Mouse (Mus musculus) lung, postnatal 14 days (tissue): Measurements from ENCODE around the gene Atp2b2.
A peak's percentile ranks its signal among the peaks of the same experiment; 100 is the strongest.

Source experiments
- DNase-seq: peaks from one replicate; pipeline ENCODE4 v3.0.0; 2021

Atp2b2 gene

DNA sequence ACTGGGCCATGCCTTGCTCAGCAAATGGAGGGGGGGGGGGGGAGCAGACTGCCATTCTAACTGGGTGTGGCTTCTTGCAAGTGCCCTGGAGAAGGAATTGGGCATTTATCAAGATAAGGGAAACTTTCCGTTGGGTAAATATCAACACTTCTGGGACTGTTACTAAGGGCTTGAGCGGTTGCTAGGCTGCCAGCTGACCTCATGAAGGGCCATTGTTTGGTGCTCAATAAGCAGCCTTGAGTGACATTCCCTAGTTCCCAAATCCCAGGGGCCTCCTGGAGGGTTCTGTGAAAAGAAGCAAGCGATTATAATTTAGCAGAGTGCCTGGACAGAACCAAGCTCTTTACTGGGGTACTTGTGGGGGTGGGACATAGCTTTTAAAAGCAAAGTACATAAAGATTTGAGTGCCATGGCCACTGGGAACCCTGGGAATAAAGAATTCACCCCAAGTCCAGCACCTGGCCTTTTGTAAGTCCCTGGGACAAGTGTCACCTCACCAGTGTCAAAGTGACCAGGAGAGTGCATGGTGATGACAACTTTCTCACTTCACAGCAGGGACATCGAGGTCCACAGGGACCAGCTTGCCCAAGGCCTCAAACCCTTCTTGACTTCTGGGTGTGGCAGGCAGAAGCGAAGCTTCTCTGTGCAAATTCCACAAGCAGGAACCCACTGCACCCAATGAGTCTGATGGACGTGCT, 105.5 kb downstream of the Atp2b2 start:
- DNase-seq = peak; percentile 26

DNA sequence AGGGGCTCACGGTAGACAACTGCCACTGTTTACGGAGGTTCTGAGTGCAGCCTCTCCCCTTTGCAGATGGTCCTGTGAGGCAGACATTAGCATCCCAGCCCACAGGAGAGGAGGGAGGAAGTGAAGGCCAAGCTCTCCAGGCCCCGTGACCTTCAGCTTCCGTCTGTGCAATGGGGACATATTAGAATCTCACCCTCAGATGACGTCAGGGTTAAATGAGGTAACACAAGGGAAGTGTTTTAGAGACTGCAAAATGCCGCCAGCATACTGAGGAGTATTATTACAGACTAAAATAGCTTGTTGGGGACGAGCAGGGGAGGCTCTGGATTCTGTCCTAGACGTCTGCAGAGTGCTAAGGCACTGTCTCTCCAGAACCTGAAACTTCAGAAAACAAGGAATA, 106.3 kb downstream of the Atp2b2 start:
- DNase-seq = no peak

DNA sequence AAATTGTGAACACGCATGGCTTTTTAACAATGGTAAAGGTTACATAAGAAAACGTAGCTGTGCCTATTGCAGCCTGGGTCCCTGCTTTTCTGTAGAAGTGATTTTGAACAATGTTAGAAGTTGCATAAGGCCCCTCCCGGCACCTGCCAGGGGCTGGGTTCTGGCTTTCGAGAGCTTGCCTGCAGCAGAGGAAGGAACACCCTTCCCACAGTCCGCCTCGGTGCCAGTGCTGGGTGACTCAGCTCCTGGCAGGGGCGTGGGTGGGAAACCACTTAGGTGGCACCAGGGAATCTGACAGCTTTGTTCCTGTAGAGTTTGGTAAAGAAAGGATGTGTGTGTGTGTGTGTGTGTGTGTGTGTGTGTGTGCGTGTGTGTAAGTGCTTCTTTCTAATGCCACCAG, 107.7 kb downstream of the Atp2b2 start:
- peak; percentile 53 for DNase-seq

DNA sequence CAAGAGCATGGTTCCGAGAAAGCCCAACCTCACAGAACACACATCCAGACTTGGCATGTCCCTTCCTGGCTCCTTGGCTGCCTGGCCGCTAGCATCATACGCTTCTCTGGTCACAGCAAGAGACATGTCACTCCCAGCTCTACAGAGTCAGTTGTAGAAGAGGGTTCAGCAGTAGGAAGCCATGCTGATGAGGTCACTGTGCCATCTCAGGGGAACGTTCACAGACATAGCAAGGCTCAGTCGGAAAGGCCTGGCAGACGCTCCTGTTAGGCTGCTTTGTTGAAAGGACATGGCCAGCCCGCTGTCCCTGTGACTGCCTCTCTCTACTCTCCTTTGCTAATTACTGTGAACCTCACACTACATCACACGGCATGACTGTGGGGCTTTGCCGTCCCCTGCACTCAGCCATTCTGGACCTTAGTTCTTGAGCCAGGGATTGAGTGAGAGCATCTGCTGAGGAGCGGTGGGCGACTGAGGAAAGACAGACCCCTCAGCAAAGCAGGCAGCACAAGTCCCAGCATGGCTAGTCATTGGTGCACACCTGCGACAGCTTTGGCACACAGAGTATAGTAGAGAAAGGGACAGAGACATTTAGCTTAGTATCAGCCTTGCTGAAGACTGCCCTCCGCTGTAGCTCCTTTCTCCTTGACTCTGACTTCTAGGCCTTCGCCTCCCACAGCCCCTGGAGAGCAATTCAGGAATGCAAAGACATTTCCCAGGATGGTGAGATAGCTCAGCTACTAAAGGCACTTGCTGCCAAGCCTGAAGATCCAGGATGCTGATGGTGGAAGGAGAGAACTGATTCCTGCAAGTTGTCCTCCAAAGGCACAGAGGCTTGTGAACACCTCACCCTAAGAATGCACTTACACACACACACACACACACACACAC, 108.9 kb downstream of the Atp2b2 start:
- no peak for DNase-seq

DNA sequence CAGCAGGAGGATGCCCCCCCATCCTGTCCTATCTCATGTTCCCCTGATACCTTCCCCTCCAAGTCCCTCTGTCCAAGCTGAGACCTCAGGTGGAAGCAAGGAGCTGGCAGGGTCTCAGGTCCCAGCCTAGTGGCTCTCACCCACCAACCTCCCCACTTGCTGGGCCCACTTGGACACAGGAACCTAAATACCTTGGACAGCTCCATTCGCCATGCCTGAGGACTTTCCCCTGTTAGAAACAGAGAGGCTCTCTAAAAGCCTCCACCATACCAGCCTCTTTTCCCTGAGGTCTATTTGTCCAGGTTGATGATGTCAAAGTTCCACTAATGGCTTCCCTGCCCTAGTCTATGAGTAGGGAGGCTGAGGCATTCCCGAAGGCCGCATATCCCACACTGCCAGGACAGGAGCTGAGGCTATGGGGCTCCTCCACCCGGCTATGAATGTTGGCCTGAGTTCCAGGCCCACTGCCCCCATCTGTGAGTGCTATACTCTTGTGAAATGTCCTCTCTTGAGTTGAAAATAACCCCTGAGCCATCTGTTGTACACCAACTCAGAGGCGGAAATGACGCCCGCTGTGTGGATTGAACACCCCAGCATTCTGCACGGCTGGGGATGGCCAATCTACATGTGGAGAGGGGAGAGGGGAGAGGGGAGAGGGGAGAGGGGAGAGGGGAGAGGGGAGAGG, 113.1 kb downstream of the Atp2b2 start:
- no peak for DNase-seq

DNA sequence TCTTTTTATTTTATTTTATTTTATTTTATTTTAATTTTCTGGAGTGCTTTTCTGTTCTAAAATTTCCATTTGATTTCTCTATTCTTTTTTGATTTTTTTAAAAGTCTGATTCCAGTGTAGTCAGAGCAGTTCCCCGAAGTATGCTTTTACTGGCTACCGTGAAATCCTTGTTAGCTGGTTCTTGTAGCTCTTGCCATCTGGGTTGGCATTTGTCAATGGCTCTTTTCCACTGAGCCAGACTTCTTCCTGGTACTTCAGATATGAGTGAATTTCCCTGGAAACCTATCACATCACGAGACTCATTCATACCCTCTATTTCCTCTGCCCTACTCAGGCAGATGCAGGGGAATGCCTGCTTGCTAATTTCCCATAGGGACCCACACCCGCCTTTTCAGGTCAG, 119.2 kb downstream of the Atp2b2 start:
- no peak for DNase-seq

DNA sequence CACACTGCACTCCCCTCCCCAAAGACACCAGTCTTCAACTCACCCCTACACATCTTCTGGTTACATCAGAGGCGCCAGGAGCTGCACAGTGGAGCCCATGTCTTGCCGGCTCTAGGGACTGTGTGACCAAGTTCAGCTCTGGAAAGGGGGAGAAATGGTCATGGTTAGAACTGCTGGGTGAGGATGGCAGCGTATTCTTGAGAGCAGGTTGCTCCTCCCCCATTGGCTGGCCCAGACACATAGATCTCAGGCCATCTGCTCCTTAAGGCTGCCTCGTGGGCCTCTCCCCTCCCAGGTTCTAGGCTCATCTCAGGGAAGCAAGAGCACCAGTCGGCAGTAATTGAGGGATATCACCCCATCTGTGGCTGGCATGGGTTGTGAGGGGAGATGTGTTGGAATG, 121.9 kb downstream of the Atp2b2 start:
- no peak for DNase-seq

DNA sequence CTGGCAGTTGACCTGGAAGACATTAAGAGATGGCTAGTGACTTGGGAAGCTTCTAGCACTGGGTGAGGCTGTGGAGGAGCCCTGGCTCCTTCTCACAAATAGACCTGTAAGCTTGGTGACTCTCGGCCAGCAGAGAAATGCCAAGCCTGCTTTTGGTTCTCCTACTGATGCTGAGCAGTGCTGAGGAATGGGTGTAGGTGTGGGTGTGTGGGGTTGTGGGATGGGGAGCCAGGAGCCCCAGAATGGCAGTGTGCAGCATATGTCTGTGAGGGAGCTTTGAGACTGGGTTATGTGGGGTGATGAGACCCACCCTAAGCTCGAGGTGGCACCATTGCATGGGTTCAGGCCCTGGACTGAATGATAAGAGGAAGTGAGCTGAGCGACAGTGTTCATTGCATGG, 129.7 kb downstream of the Atp2b2 start:
- no peak for DNase-seq

DNA sequence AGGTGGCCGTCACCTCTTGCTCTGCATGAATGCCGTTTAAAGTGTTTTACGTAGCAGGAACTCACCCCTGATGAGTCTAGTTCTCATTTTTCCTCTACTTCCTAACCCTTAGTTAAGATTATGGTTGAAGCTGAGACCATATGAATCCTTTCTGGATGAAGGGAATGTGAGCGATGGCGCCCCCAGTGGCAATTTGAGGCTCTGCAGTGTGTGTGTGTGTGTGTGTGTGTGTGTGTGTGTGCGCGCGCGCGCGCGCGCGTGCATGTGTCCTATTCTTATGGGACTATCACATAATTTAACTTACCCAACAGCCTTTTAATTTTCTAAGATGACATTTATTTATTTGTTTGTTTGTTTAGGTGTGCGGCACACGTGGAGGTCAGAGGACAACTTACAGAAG, 131.3 kb downstream of the Atp2b2 start:
- DNase-seq = no peak

DNA sequence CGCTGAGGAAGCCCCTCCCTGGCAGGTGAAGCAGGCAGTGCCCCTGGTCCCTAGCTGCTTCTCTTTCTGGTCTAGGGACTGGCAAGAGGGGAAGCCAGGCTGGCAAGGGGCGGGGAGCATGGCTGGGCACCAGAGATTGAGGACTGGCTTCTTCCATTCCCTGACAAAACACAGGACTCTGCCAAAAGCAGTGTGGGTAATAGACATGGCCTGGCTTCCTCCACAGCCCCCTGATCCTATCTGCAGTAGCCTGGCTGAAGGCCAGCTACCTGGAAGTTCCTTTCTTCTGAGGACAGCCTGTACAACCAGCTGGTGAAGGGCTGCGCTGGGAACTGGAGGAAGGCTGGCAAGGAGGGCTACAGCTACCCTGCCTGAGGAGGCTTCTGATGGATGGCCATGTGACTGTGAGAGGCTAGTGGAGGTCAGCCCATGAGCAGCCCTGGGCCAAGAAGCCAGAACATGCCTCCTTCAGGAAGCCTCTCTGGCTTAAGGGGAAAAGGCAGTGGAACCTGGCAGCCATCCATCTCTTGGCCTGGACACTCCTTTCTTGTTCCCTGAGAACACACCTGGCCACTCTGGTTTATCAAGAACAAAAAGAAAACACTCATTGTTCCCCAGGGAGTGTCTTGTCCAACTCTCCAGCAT, 131.9 kb downstream of the Atp2b2 start:
- DNase-seq = no peak

DNA sequence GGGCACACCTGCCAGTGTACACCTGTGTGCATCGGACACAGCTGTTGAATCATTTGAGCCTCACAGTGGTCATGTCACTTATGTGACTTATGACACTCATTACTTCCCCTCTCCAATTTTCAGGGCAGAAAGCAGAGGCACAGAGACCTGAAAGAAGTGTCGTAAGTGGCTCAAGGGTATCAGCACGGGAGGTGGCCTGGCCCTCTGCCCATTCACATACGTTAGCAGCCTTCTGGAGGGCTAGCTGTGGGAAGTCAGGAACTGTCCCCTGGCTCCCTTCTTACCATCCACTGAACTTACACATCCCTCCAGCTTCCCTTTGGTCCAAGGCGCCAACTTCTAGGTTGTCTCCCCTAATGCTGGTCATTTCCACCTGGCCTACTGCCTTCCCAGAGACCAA, 132.6 kb downstream of the Atp2b2 start:
- DNase-seq = no peak

DNA sequence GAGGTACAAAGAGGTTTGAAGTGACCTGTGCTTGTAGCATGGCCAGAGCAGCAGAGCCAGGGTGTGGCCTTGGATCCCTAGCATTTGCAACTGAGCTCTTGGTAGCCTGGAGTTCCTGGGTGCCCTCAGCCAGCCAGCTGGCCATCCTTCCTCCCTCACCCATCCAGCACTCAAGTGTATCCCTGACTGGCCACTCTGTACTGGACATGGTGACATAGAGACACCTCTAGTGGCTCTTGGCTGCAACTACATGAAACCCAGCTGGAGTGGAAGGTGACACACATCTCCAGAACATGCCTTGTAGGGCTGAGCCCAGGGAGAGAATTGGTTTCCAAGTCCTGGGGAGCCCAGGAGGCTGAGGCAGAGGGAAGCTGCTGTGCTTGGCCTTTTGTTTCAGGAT, 134.3 kb downstream of the Atp2b2 start:
- DNase-seq = no peak

DNA sequence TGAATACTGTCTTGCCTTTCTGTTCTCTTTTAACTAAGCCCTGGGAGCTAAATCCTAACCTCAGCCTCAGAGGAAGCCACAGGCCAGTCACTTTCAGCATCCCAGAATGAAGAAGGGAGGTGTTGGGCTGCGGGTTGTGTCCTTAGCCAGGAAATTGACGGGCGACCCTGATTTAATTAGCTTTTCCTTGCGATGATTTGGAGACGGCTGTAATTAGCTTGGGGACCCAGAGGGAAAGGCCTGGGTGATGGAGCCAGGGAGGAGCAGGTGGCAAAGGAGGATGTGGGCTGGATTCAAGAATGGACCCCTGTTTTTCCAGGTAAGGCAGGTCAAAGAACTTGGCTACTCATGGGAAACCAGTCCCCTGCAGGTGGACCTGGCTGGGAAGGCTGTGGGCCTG, 138.0 kb downstream of the Atp2b2 start:
- no peak for DNase-seq

DNA sequence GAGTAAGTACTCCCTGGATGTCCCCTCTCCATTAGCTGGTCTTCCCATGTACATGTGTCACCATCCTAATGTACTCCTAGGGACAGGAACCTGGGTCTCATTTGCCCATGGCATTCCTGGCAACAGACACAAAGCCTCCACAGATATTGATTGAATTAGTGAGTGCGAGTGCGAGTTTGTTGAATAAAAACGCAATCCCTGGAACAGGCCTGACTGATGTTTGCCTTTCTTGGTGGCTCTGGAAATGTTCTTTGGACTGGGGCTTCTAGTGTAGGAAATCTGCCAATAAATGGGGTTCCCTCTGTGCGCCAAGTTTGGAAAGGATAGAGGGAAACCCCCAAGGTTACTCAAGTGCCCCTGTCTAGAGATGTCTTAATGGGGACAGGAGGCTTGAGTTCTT, 146.4 kb downstream of the Atp2b2 start:
- no peak for DNase-seq

DNA sequence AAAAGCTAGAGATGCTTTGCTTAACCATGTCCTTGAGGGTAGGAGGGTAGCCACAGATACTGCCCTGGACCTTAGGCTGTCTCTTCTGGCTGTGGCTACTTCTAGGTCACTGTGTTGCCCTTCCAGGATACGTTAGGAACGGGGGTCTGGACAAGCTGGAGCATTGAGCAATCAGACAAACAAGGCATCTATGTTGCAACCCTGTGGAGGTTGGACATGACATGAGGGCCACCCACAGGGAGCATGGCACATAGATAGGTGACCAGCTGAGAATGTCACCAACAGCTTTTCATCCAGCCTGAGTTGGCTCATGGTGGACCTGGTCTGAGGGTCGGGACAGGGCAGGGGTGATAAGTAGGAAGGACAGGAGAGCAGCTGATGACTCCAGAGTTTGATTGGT, 148.4 kb downstream of the Atp2b2 start:
- no peak for DNase-seq

DNA sequence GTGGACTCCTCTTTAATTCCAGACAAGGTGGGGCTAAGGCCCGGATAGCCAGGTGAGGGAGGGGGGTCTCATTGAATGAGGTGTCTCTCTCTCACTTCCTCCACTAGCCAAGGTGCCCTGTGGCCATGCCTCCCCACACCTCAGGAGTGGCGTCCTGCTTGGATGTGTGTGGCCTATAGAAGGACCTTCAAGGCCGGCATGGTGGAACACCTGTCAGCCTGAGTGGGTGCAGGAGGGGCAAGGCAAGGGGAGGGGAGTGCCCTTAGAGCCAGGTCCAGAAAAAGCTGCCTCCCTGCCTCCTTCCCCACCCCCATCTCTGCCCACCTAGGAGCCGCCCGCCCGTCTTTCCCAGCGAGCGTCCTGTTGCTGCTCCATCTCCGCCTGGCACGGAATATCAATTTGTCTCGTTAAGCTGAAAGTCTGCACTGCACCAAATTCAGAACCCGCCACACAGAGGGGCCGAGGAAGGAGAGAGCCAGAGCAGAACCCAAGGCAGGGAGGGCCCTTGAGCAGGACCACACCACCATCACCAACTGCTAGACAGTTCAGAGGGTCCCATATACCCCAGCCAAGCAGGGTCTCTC, 150.2 kb downstream of the Atp2b2 start:
- DNase-seq = no peak

DNA sequence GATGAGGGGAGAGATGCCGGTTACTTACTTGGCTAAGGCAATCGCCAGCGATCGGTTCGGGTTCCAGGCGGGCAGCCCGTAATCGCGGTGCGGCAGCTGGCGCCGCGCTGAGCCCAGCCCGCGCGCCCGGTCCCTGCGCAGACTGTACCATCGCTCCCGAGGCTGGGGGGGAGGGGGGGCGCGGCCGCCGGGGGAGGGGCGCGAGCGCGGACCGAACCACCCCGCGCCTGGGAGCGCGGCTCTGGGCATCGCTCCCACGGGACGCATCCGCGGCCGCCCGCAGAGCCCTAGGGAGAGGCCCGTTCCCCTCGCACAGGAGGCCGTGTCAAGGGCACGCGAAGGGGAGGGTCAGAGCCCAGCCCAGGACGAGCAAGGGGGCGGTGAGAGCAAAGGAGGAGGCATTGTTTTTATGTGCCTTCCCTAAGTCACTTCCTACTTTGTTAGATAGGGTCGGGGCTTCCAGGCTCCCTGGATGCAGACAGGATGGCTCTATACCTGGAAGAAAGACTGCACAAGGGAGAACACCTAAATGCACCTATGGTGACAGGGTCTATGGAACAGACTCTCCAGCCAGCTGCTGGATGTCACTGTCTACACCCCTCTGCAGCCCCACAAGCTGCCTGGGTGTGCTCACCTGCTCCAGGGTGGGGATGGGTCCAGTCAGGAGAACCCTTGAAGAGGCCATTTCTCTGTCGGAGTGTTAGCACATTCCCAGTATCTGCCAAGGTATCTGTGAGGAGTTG, 151.0 kb downstream of the Atp2b2 start:
- peak; percentile 2 for DNase-seq

DNA sequence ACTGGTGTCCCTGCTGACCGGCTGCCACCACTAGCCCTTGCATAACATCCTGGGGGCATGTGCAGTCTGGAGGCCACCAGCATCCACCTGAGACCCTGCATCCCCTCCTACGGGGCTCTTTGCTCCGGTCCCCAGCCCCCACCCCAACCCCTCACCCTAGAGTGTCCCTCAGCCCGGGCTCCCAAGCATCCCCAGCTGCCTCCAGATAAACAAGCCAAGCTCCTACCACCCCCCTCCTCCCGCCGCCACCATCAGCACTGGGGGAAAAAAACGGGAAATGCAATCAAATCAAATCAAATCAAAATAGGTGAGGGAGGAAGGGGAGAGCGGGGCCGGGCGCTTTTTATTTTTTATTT, 151.6 kb downstream of the Atp2b2 start:
- DNase-seq = no peak

DNA sequence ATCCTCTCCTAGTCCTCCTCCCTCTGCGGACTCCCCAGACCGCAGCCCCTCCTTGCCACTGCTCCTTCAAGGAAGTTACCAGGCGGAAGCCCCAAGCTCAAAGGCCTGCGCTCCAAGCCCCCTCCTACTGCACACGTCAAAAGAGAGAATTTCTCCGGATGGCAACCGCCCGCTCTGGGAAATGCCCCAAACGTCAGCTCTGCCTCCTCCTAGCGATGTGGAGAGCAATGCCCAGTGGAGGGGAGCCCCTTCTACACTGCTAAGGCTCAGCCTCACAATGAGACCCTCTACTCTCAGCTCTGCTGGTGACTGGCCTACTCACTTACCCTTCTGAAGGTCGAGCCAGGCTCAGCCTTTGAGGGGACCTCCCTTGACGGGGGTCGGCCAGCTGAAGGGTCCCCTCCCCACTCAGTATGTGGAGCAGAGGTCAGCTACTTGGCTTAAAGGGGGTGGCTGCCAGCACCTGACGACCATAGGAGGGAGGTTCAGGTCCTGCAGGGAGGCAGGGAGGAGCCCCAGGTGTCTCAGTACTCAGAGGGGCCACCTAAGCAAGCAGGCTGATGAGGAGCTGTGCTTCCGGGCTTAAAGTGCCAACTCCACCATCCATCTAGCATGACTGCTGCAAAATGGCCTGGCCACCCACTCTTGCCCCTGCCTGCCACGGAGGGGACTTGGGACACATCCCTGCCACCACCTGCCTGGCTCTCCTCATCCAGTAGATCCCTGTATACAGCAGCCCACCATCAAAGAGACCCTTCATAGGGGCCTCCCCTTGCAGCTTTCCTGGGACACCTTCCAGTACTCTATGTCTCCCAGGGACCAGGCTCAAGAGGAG, 152.2 kb downstream of the Atp2b2 start:
- DNase-seq = no peak

DNA sequence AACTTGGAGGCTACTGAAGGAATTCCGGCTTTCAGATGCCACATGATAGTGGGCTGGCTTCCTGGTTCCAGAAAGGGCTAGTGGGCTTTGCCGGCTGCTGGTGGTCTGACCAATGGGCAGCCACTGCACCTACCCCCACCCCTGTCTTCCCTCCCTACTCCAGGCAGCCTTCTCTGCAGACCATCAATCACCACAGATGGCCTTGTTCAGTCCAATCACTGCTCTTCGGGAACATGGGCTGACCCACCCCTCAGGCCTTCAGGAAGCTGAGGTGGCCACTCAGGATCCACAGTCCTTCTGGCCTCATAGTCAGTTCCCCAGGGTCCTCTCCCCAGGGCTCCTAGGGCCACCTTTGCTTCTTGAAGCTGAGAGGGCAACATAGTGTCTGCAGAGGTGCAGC, 153.2 kb downstream of the Atp2b2 start:
- DNase-seq = no peak

DNA sequence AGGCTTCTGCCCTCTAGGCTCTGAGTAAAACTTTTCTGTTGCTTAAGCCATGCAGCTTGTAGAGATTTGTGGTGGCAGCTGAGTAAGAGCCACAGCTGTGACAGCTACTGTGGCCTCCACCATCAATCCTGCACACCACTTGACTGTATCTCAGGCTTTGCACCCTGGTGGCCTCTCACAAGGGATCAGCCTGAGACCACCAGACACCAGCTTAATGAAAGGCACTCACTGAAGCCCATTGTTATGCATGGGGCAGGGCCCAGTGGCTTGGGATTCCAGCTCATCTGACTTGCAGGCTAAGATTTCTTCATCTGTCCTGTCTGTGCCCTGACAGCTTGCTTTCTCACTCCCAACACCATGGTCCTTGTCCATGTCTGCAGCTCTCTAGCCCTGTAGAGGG, 155.5 kb downstream of the Atp2b2 start:
- DNase-seq = no peak
